Mouse (Mus musculus) embryonic facial prominence, embryonic 11.5 days (tissue): ENCODE measurements at regions not wholly inside any gene's neighbourhood (a gene's known extent, or its start where the extent isn't known, plus 50 kb on each side); places are given as distances from the start of the nearest gene placed in this dataset.
"Not testable (repeated sequence)": the region's sequence is repeated elsewhere in the genome, so short reads cannot be mapped to it uniquely, and the experiment has no call there.

Experiments
- ATAC-seq: fragments of 200-750 bp; cut with Nextera tagmentation; replicated peaks from 2 replicates; pipeline ENCODE4 v1.8.0; 2017; ENCODE audit warnings: low read depth; ENCODE audit not compliant: insufficient number of reproducible peaks, low FRiP score, low TSS enrichment
- DNase-seq: peaks from one replicate; pipeline ENCODE4 v3.0.0-alpha.2; 2015; ENCODE audit warnings: low spot score
- H3K27ac ChIP-seq: fragments of 300-500 bp; sonication (generic); replicated peaks from 2 replicates; pipeline ENCODE4 v1.5.1; 2014; ENCODE audit warnings: mild to moderate bottlenecking, low read depth, low read length, control low read depth
- H3K27me3 ChIP-seq: fragments of 300-500 bp; sonication (generic); 2 replicates; pipeline ENCODE4 v1.6.1; 2014; ENCODE audit warnings: mild to moderate bottlenecking, low read length, moderate library complexity, mixed read lengths; ENCODE audit not compliant: control insufficient read depth, insufficient read depth
- H3K36me3 ChIP-seq: fragments of 300-500 bp; sonication (generic); replicated peaks from 2 replicates; pipeline ENCODE4 v1.6.1; 2014; ENCODE audit warnings: low read depth, mild to moderate bottlenecking, low read length, moderate library complexity, mixed read lengths; ENCODE audit not compliant: control insufficient read depth, insufficient read depth
- H3K4me1 ChIP-seq: fragments of 300-500 bp; sonication (generic); 2 replicates; pipeline ENCODE4 v1.6.1; 2014; ENCODE audit warnings: low read length, mixed read lengths; ENCODE audit not compliant: control insufficient read depth, insufficient read depth
- H3K4me2 ChIP-seq: fragments of 300-500 bp; sonication (generic); 2 replicates; pipeline ENCODE4 v1.6.1; 2014; ENCODE audit warnings: low read depth, mild to moderate bottlenecking, control low read depth, low read length, moderate library complexity
- H3K4me3 ChIP-seq: fragments of 300-500 bp; sonication (generic); 2 replicates; pipeline ENCODE4 v1.5.1; 2014; ENCODE audit warnings: low read depth, low read length, control low read depth
- H3K9ac ChIP-seq: fragments of 300-500 bp; sonication (generic); replicated peaks from 2 replicates; pipeline ENCODE4 v1.6.1; 2014; ENCODE audit warnings: mild to moderate bottlenecking, control low read depth, low read length
- H3K9me3 ChIP-seq: fragments of 300-500 bp; sonication (generic); replicated peaks from 2 replicates; pipeline ENCODE4 v1.6.1; 2016; ENCODE audit warnings: mild to moderate bottlenecking, low read length, inconsistent platforms, mixed read lengths; ENCODE audit not compliant: control insufficient read depth
- WGBS: fragments of 180-500 bp; shearing (Covaris S2); extraction: QIAGEN DNeasy Blood & Tissue Kit; methylation state at CpG from one replicate; pipeline ENCODE4 v1.1.7; 2014; 5-methylcytosine and 5-hydroxymethylcytosine counted together

- H3K9ac ChIP-seq, result no peak overlapping the region
- no peak overlapping the region for H3K27ac ChIP-seq
- 96% methylated on average over 9 of the region's 9 CpGs for WGBS
- H3K36me3 ChIP-seq, result no peaks in the 10 kb centered on the region
- no peak overlapping the region for H3K4me3 ChIP-seq
- no peaks in the 10 kb centered on the region for H3K9me3 ChIP-seq
- H3K4me1 ChIP-seq, result no peaks in the 10 kb centered on the region
- H3K27me3 ChIP-seq, result no peaks in the 10 kb centered on the region
- H3K4me2 ChIP-seq, result no peak overlapping the region
- no peak for ATAC-seq
- DNase-seq, result no peak
Measured at GRCm38 (mm10) chr5:134848981-134849380, 57.6 kb downstream of the Tmem270 start.

GRCm38 (mm10) chr5:134848571-134848970 lies 58.0 kb downstream of the Tmem270 start:
- no peaks in the 10 kb centered on the region for H3K27me3 ChIP-seq
- 92% methylated on average over 13 of the region's 13 CpGs for WGBS
- DNase-seq, result no peak

GRCm38 (mm10) chr5:134845416-134845815 lies 61.1 kb downstream of the Tmem270 start:
- ATAC-seq (no peak), DNase-seq (no peak)
- no peak overlapping the region for H3K27ac ChIP-seq
- H3K4me3 ChIP-seq, result no peak overlapping the region
- no peaks in the 10 kb centered on the region for H3K27me3 ChIP-seq
- H3K9ac ChIP-seq, result no peak overlapping the region
- no peaks in the 10 kb centered on the region for H3K9me3 ChIP-seq
- no peaks in the 10 kb centered on the region for H3K36me3 ChIP-seq
- no peak overlapping the region for H3K4me2 ChIP-seq
- 77% methylated on average over 4 of the region's 4 CpGs for WGBS
- no peaks in the 10 kb centered on the region for H3K4me1 ChIP-seq

More at GRCm38 (mm10) chr5:134848571-134848970, 58.0 kb downstream of the Tmem270 start:
- Histone ChIP-seq H3K9me3 (no peaks in the 10 kb centered on the region), H3K4me1 (no peaks in the 10 kb centered on the region), H3K36me3 (no peaks in the 10 kb centered on the region), H3K27ac (no peak overlapping the region), H3K4me2 (no peak overlapping the region), H3K9ac (no peak overlapping the region), H3K4me3 (no peak overlapping the region)
- no peak for ATAC-seq

- 79% methylated on average over 3 of the region's 3 CpGs for WGBS
- not testable (repeated sequence) for H3K27me3 ChIP-seq, DNase-seq, H3K4me3 ChIP-seq, H3K4me2 ChIP-seq, H3K27ac ChIP-seq, H3K9ac ChIP-seq, H3K4me1 ChIP-seq, H3K36me3 ChIP-seq, ATAC-seq, H3K9me3 ChIP-seq
Measured at GRCm38 (mm10) chr5:134844216-134844615, 62.3 kb downstream of the Tmem270 start.

GRCm38 (mm10) chr5:134841205-134841980 lies 65.1 kb downstream of the Tmem270 start:
- H3K9ac ChIP-seq, result no peak overlapping the region
- 91% methylated on average over 7 of the region's 7 CpGs for WGBS
- H3K4me3 ChIP-seq, result no peak overlapping the region
- ATAC-seq (no peak), DNase-seq (no peak)
- no peak overlapping the region for H3K27ac ChIP-seq
- no peak overlapping the region for H3K4me2 ChIP-seq
- H3K4me1 ChIP-seq, result no peaks in the 10 kb centered on the region
- no peaks in the 10 kb centered on the region for H3K9me3 ChIP-seq
- H3K36me3 ChIP-seq, result no peaks in the 10 kb centered on the region
- H3K27me3 ChIP-seq, result no peaks in the 10 kb centered on the region

GRCm38 (mm10) chr5:134836489-134836888 lies 70.0 kb downstream of the Tmem270 start:
- H3K27me3 ChIP-seq, result no peaks in the 10 kb centered on the region
- no peaks in the 10 kb centered on the region for H3K4me1 ChIP-seq
- H3K9me3 ChIP-seq, result no peaks in the 10 kb centered on the region
- H3K4me2 ChIP-seq, result no peak overlapping the region
- H3K9ac ChIP-seq, result no peak overlapping the region
- no peak for DNase-seq
- no peak overlapping the region for H3K4me3 ChIP-seq
- no peaks in the 10 kb centered on the region for H3K36me3 ChIP-seq
- no peak for ATAC-seq
- H3K27ac ChIP-seq, result no peak overlapping the region

GRCm38 (mm10) chr5:134832896-134833295 lies 73.6 kb downstream of the Tmem270 start:
- Histone ChIP-seq H3K4me1 (no peaks in the 10 kb centered on the region), H3K27ac (no peak overlapping the region), H3K36me3 (no peaks in the 10 kb centered on the region), H3K27me3 (no peaks in the 10 kb centered on the region), H3K4me3 (no peak overlapping the region), H3K4me2 (no peak overlapping the region), H3K9ac (no peak overlapping the region), H3K9me3 (no peaks in the 10 kb centered on the region)
- no peak for ATAC-seq
- DNase-seq, result no peak
- WGBS, result 79% methylated on average over 8 of the region's 8 CpGs

GRCm38 (mm10) chr5:134817671-134818070 lies 70.5 kb upstream of the Eln start:
- Histone ChIP-seq H3K27ac (no peak overlapping the region), H3K9me3 (no peaks in the 10 kb centered on the region), H3K4me1 (no peaks in the 10 kb centered on the region), H3K4me3 (no peak overlapping the region), H3K9ac (no peak overlapping the region), H3K27me3 (no peaks in the 10 kb centered on the region), H3K36me3 (no peaks in the 10 kb centered on the region), H3K4me2 (no peak overlapping the region)
- DNase-seq, result peak; percentile 68
- no peak for ATAC-seq
- WGBS, result 37% methylated on average over 4 of the region's 4 CpGs
